Mouse (Mus musculus): ENCODE measurements at regions not wholly inside any gene's neighbourhood (a gene's known extent, or its start where the extent isn't known, plus 50 kb on each side); places are given as distances from the start of the nearest gene placed in this dataset.

DNA sequence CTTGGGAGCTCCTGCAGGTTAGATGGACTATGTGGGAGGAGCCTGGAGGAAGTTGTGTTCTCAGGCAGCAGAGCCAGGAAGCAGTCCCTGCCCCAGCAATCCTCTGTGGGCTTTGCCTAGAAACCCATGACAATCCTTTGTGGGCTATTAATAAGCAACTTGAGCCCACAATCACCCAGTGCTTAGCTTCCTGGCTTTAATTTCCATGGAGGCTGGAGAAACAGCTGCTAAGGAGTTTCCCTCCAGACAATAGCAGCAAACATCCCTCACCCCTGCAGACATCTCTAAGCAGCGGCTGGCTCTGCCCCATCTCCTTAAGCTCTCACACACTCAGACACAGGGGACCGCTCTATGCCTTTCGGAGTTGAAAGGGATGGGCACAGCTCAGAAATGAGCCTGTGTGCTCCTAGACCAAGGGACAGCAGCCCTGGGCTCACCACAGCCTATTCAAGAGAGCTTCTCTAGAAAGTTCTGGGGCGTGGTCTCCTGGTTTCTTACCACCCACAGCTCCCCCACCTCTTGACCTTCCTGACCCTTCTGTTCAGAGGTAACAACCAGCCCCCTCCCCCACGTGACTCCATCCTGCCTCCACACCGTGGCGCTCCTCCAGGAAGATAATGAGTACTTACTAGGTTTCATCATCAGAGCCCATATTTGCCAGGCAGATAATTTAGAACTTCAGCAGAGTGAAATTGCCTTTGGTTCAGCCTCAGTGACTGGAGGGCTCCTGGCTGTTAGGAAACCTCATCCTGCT, 112.6 kb upstream of the Tle3 start:
- DNase-seq (ENCODE audit: extremely low spot score, low spot score), result no peak

DNA sequence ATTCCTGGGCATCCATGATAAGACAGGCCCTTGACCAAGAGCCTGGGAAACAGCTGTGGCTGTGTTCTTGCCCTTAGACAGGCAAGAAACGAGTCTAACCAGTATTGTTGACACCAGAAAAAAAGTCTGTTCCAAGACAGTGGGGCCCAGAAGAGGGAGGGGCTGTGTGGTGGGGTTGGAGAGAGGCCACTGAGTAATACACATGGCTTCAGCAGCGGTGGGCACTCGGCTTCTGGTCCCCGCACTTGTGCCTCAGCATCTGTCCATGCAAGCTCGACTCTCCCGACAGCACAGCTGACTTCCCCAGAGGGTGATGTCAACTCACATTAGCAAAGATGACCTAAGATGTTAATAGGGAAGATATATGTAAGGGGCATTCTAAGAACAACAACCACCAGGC, 110.9 kb upstream of the Tle3 start:
- DNase-seq (ENCODE audit: extremely low spot score, low spot score), result no peak

DNA sequence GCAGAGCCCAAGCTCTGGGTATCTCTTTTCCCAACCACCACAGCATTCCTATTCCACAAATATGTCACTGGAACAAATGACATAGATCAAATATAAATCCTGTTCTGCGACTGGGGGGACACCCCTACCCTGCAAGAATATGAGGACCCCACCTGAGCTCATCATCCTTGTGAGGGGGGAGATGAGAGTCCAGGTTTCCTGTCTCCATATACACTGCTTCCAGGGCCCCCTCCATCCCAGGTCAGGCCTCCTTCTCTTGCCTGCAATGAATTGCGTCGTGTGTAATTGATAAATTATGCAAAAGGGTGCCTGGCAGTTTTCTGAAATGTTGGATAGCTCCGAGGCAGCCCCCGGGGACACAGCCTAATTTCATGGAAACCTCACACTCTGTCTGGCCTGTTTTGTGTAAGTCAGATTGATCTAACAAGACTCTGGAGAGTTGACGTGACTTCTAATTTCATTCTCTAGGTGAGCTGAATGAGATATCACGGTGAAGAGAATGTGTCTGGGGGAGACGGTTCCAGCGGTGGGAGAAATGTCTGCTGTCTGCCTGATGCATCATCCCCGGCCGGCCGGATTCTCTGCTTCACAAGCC, 110.3 kb upstream of the Tle3 start:
- DNase-seq (ENCODE audit: extremely low spot score, low spot score), result no peak

DNA sequence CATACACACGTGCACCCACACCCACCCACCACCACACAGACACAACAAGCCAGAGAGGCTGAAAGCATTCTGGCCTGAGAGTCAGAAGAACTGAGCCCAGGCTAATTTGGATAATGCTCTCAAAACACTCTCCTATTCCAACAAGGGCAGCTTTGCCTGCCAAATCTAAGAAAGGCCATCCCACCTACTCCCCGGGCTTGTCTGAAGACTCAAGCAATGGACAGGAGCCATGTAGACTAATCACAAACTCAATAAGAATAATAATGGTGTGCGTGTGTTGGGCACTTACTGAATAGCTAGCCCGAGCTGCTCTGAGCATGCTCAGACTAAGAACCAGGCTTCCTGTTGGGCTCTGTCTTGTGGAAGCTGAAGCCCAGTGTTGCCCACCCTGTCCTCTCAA, 108.8 kb upstream of the Tle3 start:
- DNase-seq (ENCODE audit: extremely low spot score, low spot score), result no peak

DNA sequence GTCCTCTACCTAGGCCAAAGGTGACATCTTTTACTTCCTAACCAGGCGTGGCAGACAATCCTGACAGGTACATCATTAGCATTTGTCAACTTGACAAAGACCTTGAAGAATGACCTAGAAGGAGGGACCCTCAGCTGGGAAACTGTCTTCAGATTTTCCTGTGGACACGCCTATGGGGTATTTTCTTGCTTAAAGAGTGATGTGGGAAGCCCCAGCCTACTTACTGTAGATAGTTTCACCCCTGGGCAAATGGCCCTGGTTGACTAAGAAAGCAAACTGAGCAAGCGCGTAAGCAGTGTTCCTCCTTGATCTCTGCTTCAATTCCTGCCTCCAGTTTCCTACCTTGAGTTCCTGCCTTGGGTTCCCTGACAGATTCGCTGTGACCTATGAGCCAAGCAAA, 106.7 kb upstream of the Tle3 start:
- DNase-seq (ENCODE audit: extremely low spot score, low spot score), result no peak

DNA sequence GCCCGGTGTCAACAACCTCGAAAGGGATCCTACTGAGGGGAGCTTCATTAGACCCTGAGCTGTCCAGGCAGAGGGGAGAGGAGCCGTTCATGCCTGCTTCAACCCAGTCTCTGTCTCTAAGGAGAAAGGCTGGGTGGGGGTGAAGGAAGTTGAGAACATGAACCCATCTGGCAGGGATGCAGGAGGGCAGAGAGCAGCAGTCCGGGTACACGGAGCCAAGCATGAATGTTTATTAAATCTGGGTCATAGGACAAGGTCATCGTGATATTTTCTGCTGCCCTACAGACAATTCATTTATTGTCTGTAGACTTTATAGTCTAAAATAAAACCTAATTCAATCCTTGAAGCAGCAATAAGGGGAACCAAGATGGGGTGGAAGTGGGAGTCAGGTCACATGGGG, 105.2 kb upstream of the Tle3 start:
- DNase-seq (ENCODE audit: extremely low spot score, low spot score), result no peak

DNA sequence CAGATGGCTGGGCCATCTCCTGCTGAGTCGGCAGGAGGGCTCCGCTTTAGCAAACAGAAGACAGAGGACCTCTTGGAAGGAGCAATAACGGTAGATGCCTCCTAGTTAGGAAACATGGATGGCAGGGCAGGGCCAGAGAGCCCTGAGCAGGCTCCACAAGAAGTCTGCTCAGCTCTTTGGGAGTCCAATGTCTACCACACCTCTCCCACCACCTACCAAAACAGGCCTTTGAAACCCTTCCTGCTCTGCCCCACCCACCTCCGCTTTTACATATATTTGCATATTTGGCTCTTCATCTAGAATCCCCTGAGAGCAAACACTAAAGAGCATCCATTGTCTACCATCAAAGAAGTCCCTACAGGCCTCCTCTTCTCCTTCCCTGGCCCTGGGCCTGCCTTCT, 104.6 kb upstream of the Tle3 start:
- no peak for DNase-seq (ENCODE audit: extremely low spot score, low spot score)

DNA sequence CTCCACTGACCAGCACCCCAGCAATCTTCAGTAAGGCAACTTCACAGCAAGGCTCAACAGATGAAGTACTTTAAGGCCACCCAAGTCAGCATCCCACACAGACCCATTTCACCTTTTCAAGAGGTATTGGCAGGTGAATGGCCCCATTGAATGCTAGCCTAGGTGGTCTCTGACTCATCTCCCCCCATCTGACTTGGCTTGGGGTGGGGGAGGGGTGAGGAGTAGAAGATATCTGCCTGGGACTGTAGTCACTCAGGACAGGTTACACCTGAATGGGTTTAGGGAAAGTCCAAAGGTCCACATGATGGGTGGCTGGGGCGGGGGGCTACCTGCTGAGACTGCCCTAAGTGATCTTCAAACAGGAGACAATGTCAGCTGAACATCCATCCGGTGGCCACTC, 104.0 kb upstream of the Tle3 start:
- no peak for DNase-seq (ENCODE audit: extremely low spot score, low spot score)

DNA sequence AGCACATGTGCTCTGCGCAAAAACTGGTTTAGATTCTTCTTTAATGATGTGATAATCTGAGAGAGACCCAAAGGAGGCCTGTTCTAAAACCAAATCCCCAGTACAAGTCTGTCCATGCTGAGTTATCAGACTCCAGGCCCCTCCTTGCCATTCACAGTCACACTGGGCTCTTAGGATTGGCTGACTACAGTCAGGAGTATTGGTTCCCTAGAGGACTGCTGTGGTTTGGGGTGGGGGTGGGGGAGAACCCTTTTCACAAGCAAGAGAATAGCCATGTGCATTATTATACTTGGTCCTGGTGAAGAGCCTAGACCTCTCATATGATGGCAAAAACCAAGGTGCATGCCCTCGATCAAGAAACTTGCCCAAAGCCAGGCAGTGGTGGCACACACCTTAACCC, 103.5 kb upstream of the Tle3 start:
- DNase-seq (ENCODE audit: extremely low spot score, low spot score), result no peak

DNA sequence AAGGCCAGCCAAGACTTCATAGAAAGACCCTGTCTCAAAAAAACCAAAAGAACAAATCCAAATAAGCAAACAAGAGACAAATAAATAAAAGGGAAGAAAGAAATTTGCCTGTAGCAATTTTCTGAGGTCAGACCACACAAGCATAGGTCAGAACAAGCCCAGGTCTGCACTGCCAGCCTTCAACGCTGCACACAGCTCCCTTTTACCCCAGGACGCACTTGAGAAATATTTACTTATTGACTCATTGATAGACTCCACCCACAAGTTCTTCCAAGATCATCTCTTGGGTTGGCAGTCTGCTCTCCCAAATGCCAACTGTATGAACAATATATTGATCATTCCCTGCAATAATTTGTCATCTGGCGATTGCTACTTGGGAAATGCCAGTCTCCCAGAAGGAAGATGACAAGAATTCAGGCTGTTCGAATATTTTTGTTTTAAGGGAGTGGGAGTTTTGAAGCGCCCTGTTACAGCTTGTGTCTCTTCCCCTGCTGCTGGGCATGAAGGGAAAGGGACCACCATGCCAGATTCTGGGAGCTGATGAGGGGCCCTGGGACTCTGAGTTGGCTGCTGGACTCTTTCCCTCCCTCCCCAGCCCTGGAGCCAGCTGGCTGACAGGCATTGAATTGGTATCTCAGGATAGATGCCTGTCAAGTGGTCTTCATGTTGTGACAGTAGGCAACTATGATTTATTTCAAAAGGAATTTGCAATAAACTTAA, 102.9 kb upstream of the Tle3 start:
- no peak for DNase-seq (ENCODE audit: extremely low spot score, low spot score)

DNA sequence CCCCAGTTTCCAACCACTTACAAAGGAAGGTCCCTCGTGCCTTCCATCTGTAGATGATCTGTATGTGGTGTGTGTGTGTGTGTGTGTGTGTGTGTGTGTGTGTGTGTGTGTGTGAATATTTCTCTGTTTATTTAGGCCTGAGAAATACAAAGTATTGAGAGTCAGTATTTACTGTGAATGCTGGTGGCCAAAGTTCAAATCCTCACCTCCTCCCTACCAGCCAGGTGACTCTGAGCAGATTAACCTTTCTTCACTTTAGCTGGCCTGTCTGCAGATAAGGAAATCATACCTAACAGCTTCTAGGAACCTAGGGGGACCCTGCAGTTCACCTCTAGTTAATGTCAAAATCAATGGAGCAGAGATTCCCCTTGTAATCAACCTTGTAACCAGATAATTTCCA, 100.9 kb upstream of the Tle3 start:
- DNase-seq (ENCODE audit: extremely low spot score, low spot score), result no peak

DNA sequence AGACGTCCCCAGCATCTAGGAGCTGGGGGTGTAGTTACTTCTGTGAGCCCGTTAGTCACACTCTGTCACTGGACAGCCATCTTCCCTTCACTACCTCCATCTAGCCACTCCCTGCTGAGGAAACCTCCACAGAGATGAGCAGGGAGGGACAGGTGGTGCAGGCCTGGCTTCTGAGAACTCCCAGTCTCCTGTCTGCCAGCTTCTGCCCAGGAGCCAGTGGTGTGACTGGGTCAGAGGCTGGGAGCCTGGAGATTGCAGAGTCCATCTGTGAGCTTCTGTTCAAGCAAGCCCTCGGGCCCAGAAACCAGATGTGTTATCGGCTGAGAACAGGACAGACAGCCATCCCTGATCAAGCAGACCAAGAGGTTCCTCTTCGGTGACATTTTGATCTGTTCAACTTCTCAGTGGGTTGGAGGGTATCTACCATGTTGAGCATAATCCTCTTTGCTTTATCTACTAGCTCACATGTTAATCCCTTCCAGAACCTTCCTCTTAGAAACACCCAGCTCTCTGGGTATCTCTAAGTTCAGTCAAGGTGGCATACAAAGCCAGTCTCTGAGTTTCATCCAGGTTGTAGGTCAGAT, 100.3 kb upstream of the Tle3 start:
- no peak for DNase-seq (ENCODE audit: extremely low spot score, low spot score)

DNA sequence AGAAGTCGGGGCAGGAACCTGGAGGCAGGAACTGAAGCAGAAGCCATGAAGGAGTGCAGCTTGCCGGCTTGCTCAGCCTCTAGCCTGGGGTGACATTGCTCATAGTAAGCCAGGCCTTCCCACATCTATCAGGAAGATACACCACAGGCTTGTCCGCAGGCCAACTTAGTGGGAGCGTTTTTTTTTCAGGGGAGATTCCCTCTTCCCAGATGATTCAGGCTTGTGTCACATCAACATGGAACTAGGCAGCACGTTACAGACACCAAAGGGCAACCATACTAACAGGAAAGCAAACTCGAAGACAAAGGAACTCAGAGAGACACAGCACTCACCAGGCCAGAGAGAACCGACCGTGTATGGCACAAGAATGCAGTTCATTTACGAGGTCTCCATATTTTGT, 98.1 kb upstream of the Tle3 start:
- DNase-seq (ENCODE audit: extremely low spot score, low spot score), result no peak

DNA sequence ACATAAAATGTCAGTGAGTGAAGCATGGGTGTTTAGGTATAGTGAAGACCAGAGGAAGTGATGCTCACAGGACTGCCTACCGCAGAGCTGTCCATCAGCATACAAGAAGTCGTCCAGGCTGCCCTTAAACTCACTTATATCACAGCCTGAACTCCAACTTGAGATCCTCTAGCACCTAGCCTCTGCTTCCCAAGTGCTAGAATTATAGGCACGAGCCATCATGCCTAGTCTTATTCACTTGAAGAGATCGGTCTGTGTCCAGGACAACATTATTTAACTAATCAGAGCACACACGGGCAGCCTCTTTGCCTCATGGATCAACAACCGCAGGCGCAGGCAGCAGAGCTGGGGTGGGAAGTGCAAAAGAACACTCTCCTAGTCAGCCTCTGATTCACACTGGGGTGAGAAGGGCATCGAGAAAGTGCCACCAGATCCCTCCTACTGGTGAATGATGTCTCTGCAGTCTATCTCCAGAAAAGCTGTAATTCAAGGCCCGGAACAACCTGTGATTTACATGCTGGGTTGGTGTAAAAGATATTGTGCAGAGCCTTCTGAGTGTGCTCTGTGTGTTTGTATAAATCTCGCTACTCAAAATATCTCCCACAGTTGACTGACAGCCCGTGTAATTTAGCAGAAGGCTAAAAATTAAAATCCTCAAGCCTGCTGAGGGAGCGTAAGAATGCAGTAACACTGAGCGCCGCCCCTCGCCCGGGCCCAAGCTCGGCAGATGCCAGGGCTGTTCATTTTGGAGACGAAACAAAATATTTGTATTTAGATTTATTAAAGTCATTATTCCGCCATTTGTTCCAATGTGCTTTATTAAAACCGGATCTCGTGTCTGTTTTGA, 94.6 kb upstream of the Tle3 start:
- DNase-seq (ENCODE audit: extremely low spot score, low spot score), result peak; percentile 59

DNA sequence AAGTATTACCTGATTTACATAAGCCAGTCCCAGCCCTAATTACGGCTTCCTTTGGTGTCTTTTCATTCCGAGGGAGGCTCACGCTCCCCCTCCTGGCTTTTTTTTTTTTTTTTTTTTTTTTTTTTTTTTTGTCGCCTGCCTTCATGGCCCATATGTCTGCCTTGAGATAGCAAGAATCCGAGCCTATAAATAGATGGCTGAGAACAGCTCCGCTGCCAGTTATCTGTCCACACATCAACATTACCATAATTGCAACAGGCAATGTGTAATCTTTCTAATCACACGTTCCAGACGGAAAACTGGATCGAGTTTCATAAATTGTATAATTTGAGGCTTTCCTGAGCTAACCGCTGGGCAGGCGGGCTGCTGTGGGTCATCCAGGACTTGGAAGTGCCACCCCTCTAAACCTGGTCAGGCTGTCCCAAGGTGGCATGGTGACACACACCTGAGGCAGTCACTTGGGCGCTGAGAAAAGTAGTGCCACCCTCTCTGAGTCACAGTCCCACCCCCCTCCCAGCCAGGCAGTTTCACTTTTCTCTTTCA, 93.9 kb upstream of the Tle3 start:
- no peak for DNase-seq (ENCODE audit: extremely low spot score, low spot score)

DNA sequence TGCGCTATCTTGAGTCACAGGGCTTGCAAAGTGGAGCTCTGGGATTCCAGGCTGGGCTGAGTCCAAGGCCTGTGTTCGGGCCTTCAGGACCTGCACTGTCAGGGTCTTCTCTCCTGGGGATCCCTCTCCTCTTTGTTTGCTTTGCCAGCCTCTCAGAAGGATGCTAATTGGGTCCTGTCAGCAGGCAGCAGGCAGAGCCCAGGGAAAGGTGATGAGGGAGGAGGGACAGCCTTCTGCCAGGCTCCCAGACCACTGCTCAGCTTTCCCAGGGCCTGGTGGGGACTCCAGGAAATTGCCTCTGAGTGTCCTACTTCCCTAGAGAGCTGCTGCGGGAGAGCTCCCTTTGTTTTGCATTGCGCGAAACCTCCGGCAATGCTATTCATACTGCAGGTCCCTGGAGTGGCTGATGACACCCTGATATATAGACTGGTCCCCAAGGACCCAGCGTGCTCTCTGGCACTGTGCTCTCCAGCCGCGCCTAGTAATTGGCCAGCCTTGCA, 93.1 kb upstream of the Tle3 start:
- peak; percentile 45 for DNase-seq (ENCODE audit: extremely low spot score, low spot score)

DNA sequence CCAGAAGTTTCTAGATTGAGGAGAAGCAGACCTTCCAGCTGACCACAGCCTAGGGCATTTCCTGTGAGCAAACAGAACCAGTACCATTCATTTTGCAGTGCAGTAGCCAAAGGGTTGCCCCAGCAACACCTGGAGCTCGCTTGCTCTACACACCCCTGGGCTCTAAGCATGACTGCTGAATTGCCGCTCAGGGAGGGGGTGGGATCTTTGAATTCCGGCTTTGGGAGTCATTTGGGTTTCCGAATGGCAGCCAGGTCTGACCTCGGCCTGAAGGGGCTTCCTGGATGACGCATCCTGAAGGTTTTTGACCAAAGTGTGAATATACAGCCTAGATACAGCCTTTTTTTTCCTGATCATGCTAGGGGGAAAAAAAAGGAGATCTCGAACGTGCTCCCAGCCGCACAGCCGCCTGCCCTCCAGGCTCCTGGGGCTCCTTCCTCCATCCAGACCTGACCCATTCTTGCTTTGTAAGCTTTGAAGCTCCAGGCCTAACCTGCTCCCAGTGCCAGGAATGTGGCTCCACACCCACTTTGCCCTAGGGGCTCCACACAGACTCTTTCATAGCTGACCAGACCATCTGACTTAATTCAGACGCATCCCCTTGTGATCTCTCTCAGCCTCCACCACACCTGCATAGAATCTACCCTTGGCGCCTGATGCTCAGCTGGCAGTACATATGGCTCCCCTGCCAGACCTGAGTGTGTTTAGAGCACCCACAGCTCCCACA, 91.1 kb upstream of the Tle3 start:
- DNase-seq (ENCODE audit: extremely low spot score, low spot score), result no peak

DNA sequence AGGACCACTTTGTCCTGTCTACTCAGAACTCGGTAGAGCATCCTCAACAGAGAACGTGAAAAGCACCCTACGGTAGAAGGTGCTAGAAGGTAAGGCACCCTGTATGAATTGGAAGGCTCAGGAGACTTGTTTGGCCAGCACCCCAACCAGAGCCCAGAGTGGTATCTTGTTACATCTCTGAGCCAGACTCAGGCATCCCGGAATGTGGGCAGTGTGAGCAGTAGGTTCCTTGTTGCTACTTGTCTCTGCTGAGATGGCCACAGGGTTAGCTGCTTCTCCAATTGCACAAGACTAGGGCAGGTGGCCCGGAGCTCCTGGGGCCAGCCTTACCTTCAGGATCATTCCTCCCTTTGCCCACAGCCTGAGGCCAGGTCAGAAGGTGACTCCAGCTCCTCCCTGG, 88.9 kb upstream of the Tle3 start:
- no peak for DNase-seq (ENCODE audit: extremely low spot score, low spot score)

DNA sequence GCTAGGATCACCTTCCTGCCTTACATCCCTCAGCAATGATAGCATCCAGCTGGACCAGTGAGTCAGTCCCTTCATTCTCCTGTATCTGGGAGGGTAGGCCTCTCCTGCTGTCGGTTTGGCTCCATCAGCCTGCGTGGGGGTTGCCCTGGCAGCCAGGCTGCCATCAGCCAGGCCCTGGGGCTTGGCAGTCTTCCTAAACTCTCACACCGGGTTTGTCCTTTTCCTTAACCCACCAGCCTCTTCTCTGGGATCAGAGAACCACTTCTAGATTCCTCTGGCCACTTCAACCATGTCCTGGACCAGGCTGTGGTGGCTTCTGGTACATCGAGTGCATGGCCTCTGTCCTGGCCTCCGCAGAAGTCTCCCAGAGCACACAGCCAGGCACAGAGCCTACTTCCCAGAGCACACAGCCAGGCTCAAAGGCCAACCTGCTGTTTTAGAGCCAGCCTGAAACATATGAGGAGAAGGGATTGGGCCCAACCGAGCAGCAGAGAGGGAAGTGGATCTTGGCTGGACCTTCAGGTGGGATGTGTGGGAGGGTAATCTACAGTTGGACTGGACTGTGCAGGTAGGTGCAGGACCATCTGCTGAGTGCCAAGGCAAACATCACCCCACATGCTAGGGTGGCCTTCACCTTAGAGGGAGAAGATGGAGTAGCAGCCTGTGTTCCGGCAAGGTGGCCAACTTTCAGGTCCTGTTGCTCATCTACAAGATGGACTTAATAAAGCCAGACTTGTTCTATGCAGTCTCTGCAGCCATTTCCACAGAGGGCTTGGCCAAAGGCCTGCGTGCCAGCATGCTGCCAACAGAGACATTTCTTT, 87.8 kb upstream of the Tle3 start:
- no peak for DNase-seq (ENCODE audit: extremely low spot score, low spot score)

DNA sequence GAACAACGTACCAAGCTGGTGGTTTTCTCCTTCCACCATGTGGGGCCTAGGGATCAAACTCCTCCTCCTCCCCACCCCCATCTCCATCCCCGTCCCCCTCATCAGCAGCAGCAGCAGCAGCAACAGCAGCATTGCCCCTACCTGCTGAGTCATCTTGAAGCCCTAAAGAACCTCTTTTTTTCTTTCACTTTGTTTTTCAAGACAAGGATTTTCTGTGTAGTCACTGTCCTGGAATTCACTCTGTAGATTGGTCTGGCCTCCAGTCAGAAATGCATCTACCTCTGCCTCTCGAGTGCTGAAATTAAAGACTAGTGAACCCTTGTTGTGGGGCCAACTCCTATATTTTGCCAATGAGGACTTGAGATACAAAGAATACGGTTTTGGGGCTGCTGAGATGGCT, 85.6 kb upstream of the Tle3 start:
- DNase-seq (ENCODE audit: extremely low spot score, low spot score), result no peak

Data from neural tube, embryonic 10.5 days (tissue).